Mouse (Mus musculus) forebrain, embryonic 13.5 days (tissue): ENCODE measurements around the gene Ncaph2. TPM values are rescaled to one million over a fixed set of nuclear protein-coding genes. Genes with fewer than 3 reads are reported as not detected.
A peak's percentile ranks its signal among the peaks of the same experiment; 100 is the strongest.

ENCODE experiments used
- ATAC-seq: fragments of 200-750 bp; cut with Nextera tagmentation; 2 replicates; pipeline ENCODE4 v1.8.0; 2017
- H3K27ac ChIP-seq: fragments of 300-500 bp; sonication (generic); 2 replicates; pipeline ENCODE4 v1.5.1; 2015; ENCODE audit warnings: inconsistent platforms, mild to moderate bottlenecking, moderate library complexity
- H3K27me3 ChIP-seq: fragments of 300-500 bp; sonication (generic); 2 replicates; pipeline ENCODE4 v1.6.1; 2015; ENCODE audit warnings: mild to moderate bottlenecking, inconsistent platforms
- H3K36me3 ChIP-seq: fragments of 300-500 bp; sonication (generic); 2 replicates; pipeline ENCODE4 v1.6.1; 2015; ENCODE audit warnings: mild to moderate bottlenecking, inconsistent platforms; ENCODE audit not compliant: poor library complexity, severe bottlenecking
- H3K4me1 ChIP-seq: fragments of 300-500 bp; sonication (generic); 2 replicates; pipeline ENCODE4 v1.6.1; 2015; ENCODE audit warnings: inconsistent platforms
- H3K4me2 ChIP-seq: fragments of 300-500 bp; sonication (generic); 2 replicates; pipeline ENCODE4 v1.6.1; 2015; ENCODE audit warnings: inconsistent platforms, mild to moderate bottlenecking, moderate library complexity
- H3K4me3 ChIP-seq: fragments of 300-500 bp; sonication (generic); 2 replicates; pipeline ENCODE4 v1.5.1; 2015; ENCODE audit warnings: mild to moderate bottlenecking, inconsistent platforms
- H3K9ac ChIP-seq: fragments of 300-500 bp; sonication (generic); 2 replicates; pipeline ENCODE4 v1.6.1; 2015; ENCODE audit warnings: mild to moderate bottlenecking, inconsistent platforms
- H3K9me3 ChIP-seq: fragments of 300-500 bp; sonication (generic); replicated peaks from 2 replicates; pipeline ENCODE4 v1.6.1; 2016; ENCODE audit warnings: inconsistent platforms
- WGBS: fragments of 180-500 bp; shearing (Covaris S2); methylation state at CpG from one replicate; pipeline ENCODE4 v1.1.7; 2015; 5-methylcytosine and 5-hydroxymethylcytosine counted together
- polyA plus RNA-seq: library from polyadenylated mRNA; unstranded; fragments of >200 nt; fragmentation: Nextera tagmentation; extraction: Ambion mirVana; gene quantifications from 2 replicates; pipeline ENCODE4 v1.2.1, GENCODE M21; 2015

Ncaph2 gene
- 156 and 170 TPM in 2 replicates for polyA plus RNA-seq

- peak; percentile 94 for ATAC-seq
- Histone ChIP-seq H3K9me3 (no peaks in the 10 kb centered on the region), H3K27ac (peak within 1 kb of the TSS; percentile 81), H3K36me3 (peaks cover 47% of the 10 kb centered on the region), H3K4me2 (peak within 1 kb of the TSS; percentile 83), H3K27me3 (no peaks in the 10 kb centered on the region), H3K4me1 (peaks cover 41% of the 10 kb centered on the region), H3K9ac (peak within 1 kb of the TSS; percentile 90), H3K4me3 (peak within 1 kb of the TSS; percentile 85)
- WGBS: under 1% methylated on average over 61 of the region's 64 CpGs
Observed at GRCm38 (mm10) chr15:89355241-89356187, at the start of gene Ncaph2, which contains the start of gene Lmf2. Gene Ncaph2, plus strand, starts transcription at chr15:89355719. Gene Lmf2, minus strand, starts transcription at chr15:89355659.

- no peak overlapping the region for H3K27ac ChIP-seq
- peaks cover 65% of the 10 kb centered on the region for H3K36me3 ChIP-seq
- no peak overlapping the region for H3K4me3 ChIP-seq
- H3K9ac ChIP-seq: no peak overlapping the region
- H3K4me2 ChIP-seq: no peak overlapping the region
- H3K27me3 ChIP-seq: no peaks in the 10 kb centered on the region
- no peak for ATAC-seq
- WGBS: 72% methylated on average over 1 of the region's 1 CpGs
- H3K4me1 ChIP-seq: peaks cover 16% of the 10 kb centered on the region
- no peaks in the 10 kb centered on the region for H3K9me3 ChIP-seq
Observed at GRCm38 (mm10) chr15:89305966-89306365, 49.6 kb upstream of the Ncaph2 start.

DNA sequence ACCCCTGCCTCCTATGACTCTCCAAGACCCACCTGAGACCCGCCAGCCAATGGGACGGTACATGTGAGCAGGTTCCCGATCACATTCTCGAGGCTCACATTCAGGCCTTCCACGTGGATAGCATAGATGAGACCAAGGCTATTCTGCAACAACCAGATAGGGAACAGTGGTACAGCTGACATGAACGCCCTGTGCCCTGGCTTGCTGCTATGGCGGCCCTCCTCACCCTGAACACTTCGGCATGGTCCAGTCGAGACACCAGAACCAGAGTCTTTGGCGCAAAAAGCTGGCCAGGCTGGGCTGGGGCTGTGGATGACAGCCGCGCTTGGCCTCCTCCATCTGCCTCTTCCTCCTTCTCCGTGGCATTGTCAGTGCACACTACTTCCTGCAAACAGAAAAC, 48.1 kb upstream of the Ncaph2 start:
- Histone ChIP-seq H3K4me2 (no peak overlapping the region), H3K36me3 (peaks cover 50% of the 10 kb centered on the region), H3K27ac (no peak overlapping the region), H3K4me3 (no peak overlapping the region), H3K4me1 (peaks cover 24% of the 10 kb centered on the region), H3K9me3 (no peaks in the 10 kb centered on the region), H3K27me3 (no peaks in the 10 kb centered on the region), H3K9ac (no peak overlapping the region)
- no peak for ATAC-seq
- WGBS: 93% methylated on average over 13 of the region's 13 CpGs

GRCm38 (mm10) chr15:89308406-89309139, 46.9 kb upstream of the Ncaph2 start:
- ATAC-seq: no peak
- peaks cover 39% of the 10 kb centered on the region for H3K36me3 ChIP-seq
- no peak overlapping the region for H3K9ac ChIP-seq
- H3K4me3 ChIP-seq: no peak overlapping the region
- no peak overlapping the region for H3K27ac ChIP-seq
- 88% methylated on average over 7 of the region's 7 CpGs for WGBS
- no peaks in the 10 kb centered on the region for H3K9me3 ChIP-seq
- no peaks in the 10 kb centered on the region for H3K27me3 ChIP-seq
- H3K4me1 ChIP-seq: peaks cover 36% of the 10 kb centered on the region
- H3K4me2 ChIP-seq: no peak overlapping the region

DNA sequence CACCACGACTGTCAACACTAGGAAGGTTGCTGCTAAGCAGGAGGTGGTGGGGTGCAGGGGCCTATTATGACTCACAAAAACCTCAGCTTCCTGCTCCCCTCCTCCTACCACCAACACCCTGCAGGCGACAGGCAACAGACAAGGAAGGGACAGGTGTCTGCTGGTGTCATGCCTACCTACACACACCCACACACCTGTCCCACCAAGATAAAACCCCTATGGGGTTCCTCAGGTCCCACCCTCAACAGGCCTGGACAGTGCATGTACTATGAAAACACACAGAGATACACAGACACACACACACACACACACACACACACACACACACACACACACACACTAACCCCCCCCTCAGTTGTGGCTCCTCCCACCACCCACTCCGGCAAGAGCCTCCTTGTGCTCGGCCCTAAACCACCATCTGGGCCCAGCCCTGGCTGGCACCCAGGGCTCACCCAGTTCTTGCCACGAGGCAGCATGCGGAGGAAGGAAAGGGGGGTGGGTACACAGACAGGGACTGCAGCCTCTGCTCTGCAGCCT, 45.5 kb upstream of the Ncaph2 start:
- H3K4me3 ChIP-seq: no peak overlapping the region
- peaks cover 44% of the 10 kb centered on the region for H3K4me1 ChIP-seq
- no peaks in the 10 kb centered on the region for H3K27me3 ChIP-seq
- H3K36me3 ChIP-seq: peaks cover 24% of the 10 kb centered on the region
- 69% methylated on average over 6 of the region's 6 CpGs for whole genome bisulfite sequencing
- peak overlapping the region; percentile 28; the same call in 1 of the 2 replicates for H3K27ac ChIP-seq
- H3K4me2 ChIP-seq: no peak overlapping the region
- no peak overlapping the region for H3K9ac ChIP-seq
- H3K9me3 ChIP-seq: no peaks in the 10 kb centered on the region
- no peak for ATAC-seq

- Histone ChIP-seq H3K9me3 (no peaks in the 10 kb centered on the region), H3K4me2 (peak overlapping the region; percentile 91), H3K4me3 (no peak overlapping the region), H3K9ac (peak overlapping the region; percentile 93; the same call in 1 of the 2 replicates), H3K4me1 (peaks cover 44% of the 10 kb centered on the region), H3K27ac (no peak overlapping the region), H3K36me3 (no peaks in the 10 kb centered on the region), H3K27me3 (no peaks in the 10 kb centered on the region)
- 80% methylated on average over 4 of the region's 4 CpGs for WGBS
- no peak for ATAC-seq
Observed at GRCm38 (mm10) chr15:89313359-89313758, 42.2 kb upstream of the Ncaph2 start.

DNA sequence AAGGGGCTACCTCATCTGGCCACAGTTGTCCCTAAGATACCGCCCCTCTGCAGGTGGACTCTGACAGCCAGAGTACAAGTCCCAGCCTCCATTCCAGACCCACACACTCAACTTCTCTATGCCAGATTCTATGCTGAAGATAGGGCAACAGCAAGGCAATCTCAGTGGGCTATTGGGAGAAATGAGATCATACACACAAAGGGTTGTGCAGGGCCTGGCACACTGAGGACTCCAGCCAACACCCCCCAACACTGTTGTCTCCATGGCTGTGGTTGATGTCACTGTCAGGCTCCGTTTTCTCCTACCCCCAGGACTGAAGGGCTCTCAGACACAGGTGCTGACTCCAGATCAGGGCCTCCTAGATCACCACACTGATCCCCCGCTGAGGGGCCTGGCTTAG, 41.4 kb upstream of the Ncaph2 start:
- 29% methylated on average over 3 of the region's 3 CpGs for WGBS
- no peak overlapping the region for H3K27ac ChIP-seq

DNA sequence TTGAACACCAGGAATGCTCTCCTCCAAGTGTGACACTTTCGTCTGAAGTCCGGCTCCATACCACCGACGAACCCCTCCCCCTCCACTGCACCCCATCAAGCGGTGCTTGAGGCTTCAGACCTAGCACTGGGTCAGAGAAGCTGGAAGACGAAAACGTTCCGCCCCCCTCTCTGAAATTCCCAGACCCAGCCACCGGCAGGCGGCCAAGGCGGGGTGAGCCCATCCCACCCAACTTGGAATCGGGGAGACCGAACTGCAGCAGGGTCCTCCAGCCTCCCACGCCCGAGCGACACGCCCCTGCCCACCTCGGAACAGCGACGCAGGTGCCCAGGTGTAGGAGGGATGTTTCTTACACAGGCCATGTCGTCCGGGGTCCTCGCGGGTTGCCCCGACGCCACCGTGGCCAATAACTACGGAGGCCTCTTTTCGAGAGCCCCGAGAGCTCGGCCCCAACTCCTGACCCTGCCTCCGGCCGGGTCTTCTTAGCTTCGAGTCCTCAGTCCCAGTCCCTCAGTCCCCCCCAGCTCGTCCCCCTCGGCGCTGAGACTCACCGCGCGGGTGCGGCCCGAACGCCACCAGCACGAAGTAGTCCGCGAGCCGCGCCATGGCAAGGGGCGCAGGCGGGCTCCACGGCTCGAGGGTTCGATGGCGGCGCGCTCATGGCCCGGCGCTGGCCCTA, 40.9 kb upstream of the Ncaph2 start:
- peak; percentile 36 for ATAC-seq
- no peaks in the 10 kb centered on the region for H3K9me3 ChIP-seq
- under 1% methylated on average over 58 of the region's 58 CpGs for WGBS
- peak overlapping the region; percentile 91 for H3K4me2 ChIP-seq
- H3K9ac ChIP-seq: peak overlapping the region; percentile 93
- H3K27me3 ChIP-seq: no peaks in the 10 kb centered on the region
- H3K27ac ChIP-seq: peak overlapping the region; percentile 25; the same call in 1 of the 2 replicates
- H3K36me3 ChIP-seq: no peaks in the 10 kb centered on the region
- H3K4me1 ChIP-seq: peaks cover 40% of the 10 kb centered on the region
- H3K4me3 ChIP-seq: peak overlapping the region; percentile 95

More for the DNA sequence above, 41.4 kb upstream of the Ncaph2 start:
- Histone ChIP-seq H3K4me2 (peak overlapping the region; percentile 91), H3K9me3 (no peaks in the 10 kb centered on the region), H3K36me3 (no peaks in the 10 kb centered on the region), H3K27me3 (no peaks in the 10 kb centered on the region), H3K4me3 (peak overlapping the region; percentile 95), H3K4me1 (peaks cover 40% of the 10 kb centered on the region), H3K9ac (peak overlapping the region; percentile 93)
- no peak for ATAC-seq

DNA sequence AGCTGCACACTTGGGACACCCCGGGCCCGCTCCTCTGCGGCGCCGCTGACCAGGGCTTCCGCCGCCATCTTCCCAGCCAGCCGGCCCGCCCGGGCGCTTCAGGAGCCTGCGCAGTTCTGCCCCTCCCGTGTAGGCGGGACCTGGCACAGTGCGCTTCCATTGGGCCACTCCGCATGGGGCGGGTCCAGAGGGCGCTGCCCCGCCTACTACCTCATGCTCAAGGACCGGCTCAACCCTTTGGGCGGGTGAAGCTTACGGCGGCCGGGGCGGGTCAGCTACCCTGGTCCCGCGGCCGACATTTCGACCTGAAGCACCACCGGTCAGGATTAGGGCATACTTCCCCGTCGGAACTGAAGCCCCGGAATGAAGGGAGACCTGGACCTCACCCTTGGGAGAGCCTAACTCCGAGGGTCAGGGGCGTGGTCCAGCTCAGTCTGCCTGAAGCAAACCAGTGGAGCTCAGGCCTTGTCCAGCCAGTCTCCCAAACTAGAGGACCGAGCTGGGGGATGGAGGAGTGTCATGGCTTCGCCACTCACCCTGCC, 40.3 kb upstream of the Ncaph2 start, which contains the start of gene Sbf1:
Gene Sbf1, minus strand, starts transcription at position 122 of the 542 bp plus-strand sequence.
- H3K9me3 ChIP-seq: no peaks in the 10 kb centered on the region
- 1% methylated on average over 37 of the region's 37 CpGs for WGBS
- H3K27ac ChIP-seq: peak within 1 kb of the TSS; percentile 25; the same call in 1 of the 2 replicates
- H3K9ac ChIP-seq: peak within 1 kb of the TSS; percentile 93
- no peaks in the 10 kb centered on the region for H3K36me3 ChIP-seq
- peak within 1 kb of the TSS; percentile 91 for H3K4me2 ChIP-seq
- H3K4me3 ChIP-seq: peak within 1 kb of the TSS; percentile 95
- H3K27me3 ChIP-seq: no peaks in the 10 kb centered on the region
- peaks cover 33% of the 10 kb centered on the region for H3K4me1 ChIP-seq
- peak; percentile 100 for ATAC-seq

DNA sequence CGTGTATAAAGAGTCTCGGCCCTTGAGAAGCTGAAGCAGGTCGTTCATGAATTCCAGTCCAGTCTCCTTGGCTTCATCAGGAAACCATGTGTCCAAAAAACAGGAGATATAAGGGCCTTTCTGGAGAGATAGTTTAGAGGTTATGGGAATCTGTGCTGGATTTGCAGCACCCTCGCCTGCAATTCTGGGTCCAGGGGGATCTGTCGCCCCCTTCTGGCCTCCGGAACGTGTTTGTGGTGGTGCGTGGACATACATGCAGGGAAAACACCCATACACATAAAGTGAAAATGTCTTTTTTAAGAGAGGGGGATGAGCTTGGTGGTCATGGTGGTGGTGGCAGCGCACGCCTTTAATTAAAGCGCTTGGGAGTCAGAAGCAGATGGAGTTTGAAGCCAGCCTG, 39.4 kb upstream of the Ncaph2 start:
- no peaks in the 10 kb centered on the region for H3K36me3 ChIP-seq
- H3K9ac ChIP-seq: no peak overlapping the region
- H3K27me3 ChIP-seq: 0 out of 2 replicates have a peak, but pooled peaks cover 3% of the 10 kb centered on the region
- peak overlapping the region; percentile 91 for H3K4me2 ChIP-seq
- no peaks in the 10 kb centered on the region for H3K9me3 ChIP-seq
- no peak for ATAC-seq
- H3K27ac ChIP-seq: no peak overlapping the region
- H3K4me3 ChIP-seq: no peak overlapping the region
- H3K4me1 ChIP-seq: peaks cover 28% of the 10 kb centered on the region
- WGBS: 71% methylated on average over 11 of the region's 11 CpGs

GRCm38 (mm10) chr15:89321264-89321663, 34.3 kb upstream of the Ncaph2 start:
- Histone ChIP-seq H3K27ac (no peak overlapping the region), H3K27me3 (peaks cover 17% of the 10 kb centered on the region), H3K4me2 (no peak overlapping the region), H3K9me3 (no peaks in the 10 kb centered on the region), H3K4me1 (peaks cover 6% of the 10 kb centered on the region), H3K9ac (no peak overlapping the region), H3K4me3 (no peak overlapping the region), H3K36me3 (no peaks in the 10 kb centered on the region)
- no peak for ATAC-seq
- WGBS: 81% methylated on average over 8 of the region's 8 CpGs
